Mouse (Mus musculus) frontal cortex, postnatal 25 days (tissue): Measurements from ENCODE around the gene Cacna2d3.

Experiments used
- DNase-seq, 2 experiments: peaks; one replicate each; pipeline ENCODE4 v3.0.0; 2022; ENCODE audit warnings: low spot score in 2 of 2

Cacna2d3 gene

DNA sequence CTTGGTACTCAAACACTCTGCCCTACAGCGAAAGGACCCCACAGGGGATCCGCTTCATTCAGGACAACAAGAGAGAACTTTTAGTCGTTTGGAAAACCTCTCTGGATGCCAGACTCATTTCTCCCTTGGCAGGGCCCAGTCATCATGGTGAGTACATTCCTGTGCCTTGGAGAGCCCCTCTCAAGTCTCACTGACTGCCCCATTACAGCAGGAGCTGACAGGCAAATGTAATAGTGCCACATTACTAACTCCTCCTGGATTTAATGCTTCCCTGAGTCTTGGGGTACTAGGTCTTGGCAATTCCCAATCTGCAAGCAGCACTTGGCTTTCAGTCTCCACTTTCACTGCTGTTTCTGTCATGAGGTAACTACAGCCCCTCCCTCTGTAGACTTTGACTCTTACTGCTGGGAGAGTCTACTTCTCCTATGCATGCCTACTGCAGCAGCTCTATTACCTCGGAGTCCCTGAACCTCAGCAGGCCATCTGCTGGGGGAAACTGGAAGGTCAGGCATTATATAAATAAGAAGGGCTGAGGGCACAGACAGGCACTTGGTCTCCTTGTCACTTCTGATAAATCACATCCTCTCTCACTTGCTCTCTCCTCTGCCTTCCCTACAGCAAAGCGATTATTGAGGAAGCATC, 454.3 kb downstream of the Cacna2d3 start:
- no peak for DNase-seq

GRCm38 (mm10) chr14:29260621-29261020, 461.0 kb downstream of the Cacna2d3 start:
- no peak for DNase-seq

GRCm38 (mm10) chr14:29243516-29243915, 478.1 kb downstream of the Cacna2d3 start:
- DNase-seq = no peak

DNA sequence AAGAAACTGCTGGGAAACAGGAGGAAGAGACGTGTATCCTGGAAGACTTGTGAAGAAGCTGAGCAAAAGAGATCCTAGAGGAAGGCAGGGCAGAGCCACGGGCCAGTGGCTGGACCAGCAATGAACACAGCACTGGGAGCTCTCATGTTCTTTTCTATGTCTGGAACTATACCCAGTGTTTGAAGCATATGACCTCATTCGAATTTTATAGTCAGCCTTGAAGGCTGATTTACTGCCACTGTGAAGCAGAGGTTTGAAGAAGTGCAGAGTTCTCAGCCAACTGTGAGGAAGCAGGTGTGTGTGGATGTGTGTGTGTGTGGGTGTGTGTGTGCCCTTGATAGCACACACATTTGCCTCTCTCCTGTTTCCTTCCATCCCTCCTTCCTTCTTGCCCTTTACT, 483.2 kb downstream of the Cacna2d3 start:
- DNase-seq = no peak

DNA sequence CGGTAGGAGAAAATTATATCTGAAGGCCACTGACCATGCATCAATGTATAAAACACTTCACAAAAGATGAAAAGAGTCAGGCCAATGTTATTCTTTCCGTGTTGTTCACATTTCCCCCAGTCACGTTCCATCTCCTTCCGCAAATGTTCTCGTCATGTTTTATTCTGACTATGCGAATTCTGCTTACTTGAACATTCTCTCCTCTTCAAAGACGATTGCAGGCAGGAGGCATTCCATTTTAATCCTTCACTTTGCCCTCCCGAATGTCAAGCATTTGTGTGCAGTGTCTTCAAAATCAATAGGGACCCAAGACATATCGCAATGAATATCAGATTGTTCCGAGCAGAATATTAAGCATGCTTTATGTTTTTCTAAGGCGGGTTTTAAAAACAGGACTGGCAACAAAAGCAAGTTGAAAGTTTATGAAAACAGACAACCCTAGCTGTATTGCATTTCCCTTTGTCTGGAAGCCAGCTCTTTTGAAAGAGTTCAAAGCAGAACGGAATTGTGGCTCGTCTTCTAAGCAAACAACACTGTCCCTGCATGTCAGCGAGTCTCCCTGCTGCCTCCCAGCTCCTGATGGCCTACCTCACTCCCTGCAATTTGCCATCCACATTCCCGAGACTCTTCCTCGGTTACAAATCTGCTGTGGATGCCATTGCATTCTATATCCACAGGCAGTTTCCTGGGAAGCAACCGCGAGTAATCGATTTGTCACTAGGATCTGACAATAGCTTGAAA, 492.5 kb downstream of the Cacna2d3 start:
- DNase-seq = no peak

DNA sequence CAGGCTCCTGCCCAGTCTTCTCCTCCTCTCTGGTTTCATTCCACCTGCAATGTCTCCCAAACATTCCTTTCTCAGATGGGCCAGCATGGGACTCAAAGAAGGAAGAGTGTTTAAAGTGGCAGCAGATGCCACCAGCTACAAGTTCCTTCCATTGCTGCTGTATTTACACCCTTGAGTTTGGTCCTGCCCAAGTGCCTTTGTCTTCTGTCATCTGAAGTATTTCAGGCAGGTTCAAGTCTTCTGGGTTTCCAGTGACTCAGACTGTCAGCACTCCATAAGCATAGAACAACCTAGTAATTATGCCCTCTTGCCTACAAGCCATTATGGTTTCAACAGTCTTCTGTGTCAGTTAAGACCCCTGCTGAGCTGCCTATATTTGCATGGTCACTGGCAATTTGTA, 493.2 kb downstream of the Cacna2d3 start:
- DNase-seq = no peak

DNA sequence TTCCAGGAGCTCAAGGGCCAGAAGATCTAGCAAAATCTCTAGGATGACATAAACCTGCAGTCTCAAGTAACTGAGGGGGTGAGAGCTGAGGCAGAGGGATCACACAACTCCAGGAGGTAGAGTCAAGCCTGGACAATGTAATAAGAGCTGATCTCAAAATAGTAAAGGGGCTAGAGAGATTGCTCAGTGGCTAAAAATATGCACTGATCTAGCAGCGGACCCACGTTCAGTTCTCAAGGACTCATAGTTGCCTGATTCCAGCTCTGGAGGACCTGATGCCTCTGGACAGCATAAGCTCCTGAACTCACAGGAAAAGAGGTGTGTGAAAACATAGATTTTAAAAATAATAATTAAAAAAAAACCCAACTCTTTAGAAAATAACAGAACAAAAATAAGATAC, 493.7 kb downstream of the Cacna2d3 start:
- DNase-seq = no peak

DNA sequence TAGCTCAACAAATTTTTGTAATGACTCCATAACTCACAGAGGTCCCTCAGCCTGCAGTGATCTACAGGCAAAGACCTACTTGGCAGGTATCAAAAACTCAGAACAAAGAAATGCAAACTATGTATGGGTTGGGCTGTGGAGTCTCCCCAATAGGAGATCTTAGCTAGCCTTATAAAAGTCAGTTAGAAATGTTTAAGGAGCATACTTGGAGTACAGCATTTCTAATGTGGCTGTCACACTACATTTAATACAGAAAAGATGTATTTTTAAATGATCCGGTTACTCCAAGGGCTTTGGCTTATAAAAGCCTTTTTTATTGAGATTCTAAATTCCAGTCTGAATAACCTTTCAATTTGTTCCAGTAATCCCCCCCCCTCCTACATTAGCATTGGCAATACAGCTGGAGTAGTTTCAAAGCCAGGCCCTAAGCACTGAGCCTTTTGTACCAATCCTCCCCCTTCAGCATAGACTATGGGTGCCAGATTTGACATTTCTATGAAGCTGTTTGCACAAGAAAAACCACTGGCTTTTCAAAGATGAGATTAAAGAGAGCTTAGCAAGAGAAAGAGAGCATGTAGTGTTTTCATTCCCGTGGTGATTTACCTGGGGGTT, 495.8 kb downstream of the Cacna2d3 start:
- DNase-seq = no peak

DNA sequence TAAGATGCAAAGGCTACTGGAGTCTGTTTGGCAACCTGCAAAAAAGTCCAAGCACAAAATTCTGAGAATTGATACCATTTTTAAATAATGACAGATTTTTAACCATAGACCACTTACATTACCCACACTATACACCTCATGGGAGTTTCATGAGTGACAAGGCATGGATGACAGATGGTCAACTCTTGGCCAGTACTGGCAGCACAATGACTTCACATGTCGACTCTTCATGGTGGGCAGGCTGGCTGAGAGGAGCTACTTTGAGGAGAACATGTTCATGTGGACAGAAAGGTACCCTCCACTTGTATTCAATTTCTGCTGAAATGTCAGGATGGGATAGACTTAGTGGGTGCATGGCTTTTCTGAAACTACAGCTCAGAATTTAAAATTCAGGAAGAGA, 498.7 kb downstream of the Cacna2d3 start:
- DNase-seq = no peak

DNA sequence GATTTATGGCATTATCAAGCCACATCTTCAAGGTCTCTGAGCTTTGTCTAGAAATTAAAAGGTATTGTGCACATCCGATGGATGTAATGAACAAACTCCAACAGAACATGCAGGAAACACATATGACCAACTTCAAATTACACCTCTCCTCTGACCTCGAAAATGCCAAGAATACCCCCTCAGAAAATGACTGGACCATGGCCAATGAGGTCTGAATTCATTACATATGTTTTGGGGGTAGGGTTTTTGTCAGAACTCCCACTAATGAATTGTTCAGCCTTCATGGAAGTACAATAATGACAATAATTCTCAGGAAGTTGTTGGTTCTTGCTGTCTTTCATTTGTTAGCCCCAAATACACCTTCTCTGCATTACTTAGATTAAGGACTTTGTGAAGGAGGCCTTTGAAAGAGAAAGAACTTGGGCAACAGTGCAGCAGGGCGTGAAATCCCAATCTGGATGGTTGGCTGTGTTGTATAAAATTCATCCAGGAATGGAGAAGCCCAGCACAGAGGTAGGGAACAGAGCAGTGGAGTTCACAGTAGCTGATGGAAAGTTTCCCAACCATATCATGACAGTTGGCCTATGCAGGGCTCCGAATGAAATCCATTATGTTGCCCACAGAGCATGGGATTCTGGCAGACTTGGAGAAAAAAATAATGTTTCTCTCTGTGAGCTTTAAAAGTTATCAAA, 499.3 kb downstream of the Cacna2d3 start:
- DNase-seq = no peak

DNA sequence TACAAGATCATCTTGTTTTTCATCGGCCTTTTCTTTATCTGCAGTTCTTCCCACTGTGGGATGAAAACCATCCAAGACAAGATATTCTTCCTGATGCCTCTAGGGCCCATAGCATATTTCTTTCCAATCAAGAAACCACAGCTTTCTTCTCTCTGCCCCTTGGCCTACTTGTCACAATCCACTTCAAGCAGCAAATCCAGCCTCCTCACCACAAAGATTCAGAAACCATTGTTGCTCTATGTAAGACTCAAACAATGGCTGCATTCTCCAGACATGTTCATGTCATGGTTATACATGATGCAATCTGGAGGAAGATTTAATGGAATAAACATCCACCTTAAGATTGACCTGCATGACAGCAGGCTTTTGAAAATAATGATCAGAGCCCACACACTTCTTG, 505.6 kb downstream of the Cacna2d3 start:
- DNase-seq = no peak

- DNase-seq = no peak
Measured at GRCm38 (mm10) chr14:29204967-29205268, 516.7 kb downstream of the Cacna2d3 start.

- DNase-seq = no peak
Measured at GRCm38 (mm10) chr14:29204236-29204966, 517.3 kb downstream of the Cacna2d3 start.

DNA sequence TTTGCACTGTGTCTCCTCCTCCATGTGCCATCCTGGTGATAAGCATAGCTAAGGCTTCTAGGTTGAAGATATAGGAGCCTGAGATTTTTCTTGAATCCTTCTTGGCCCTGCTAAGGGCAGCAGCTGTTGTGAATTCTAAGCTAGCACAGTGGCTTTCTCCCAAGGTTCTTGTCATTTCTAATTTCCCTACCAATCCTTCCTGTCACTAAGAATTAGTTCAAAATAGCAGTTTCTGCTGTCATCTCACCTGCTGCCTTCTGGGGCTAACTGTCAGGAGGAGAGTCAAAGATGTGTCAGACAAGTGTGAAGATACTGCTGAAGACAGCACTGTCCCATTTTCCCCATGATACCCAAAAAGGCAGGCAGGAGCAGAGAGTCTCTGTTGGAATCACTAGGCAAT, 525.5 kb downstream of the Cacna2d3 start:
- no peak for DNase-seq

DNA sequence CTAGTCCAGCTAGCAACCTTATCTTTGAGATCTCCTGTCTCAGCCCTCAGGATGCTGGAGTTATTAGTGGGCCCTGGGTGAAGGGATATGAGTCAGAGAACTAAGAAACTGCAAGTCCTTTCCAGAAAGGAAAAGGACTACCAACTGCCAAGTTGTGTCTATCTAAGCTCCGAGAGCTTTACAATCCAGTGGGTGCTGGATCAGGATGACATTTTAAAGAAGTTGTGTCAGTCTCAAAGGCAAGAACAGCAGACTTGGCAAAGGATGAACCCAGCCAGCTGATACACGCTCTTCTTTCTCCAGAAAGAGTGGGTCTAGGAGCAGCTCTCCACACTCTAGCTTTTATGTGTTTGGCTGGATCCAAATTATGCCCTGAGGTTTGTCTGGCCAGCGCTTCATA, 530.2 kb downstream of the Cacna2d3 start:
- no peak for DNase-seq

- no peak for DNase-seq
Measured at GRCm38 (mm10) chr14:29183730-29184129, 537.9 kb downstream of the Cacna2d3 start.

DNA sequence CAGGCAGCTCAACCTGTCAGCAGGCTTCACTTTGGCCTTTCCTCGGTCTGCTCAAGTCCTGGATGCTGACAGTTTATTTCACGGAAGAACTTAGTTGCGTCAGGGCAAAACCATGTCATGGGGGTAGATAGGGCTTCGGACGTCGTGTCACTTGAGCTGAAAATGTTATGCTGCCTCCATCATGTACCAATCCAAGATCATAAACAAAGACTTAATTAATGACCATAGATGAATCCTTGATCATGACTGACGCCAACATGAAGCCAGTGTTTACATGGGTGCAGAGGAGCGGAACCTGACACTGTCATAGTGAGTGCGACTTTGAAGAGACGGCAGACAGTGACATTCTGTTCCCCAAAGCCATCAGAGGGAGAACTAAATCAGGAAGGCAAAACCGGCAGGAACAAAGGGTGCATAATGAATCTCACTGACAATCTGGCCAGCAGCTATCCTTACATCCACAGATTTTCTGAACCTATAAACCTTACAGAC, 542.2 kb downstream of the Cacna2d3 start:
- no peak for DNase-seq

DNA sequence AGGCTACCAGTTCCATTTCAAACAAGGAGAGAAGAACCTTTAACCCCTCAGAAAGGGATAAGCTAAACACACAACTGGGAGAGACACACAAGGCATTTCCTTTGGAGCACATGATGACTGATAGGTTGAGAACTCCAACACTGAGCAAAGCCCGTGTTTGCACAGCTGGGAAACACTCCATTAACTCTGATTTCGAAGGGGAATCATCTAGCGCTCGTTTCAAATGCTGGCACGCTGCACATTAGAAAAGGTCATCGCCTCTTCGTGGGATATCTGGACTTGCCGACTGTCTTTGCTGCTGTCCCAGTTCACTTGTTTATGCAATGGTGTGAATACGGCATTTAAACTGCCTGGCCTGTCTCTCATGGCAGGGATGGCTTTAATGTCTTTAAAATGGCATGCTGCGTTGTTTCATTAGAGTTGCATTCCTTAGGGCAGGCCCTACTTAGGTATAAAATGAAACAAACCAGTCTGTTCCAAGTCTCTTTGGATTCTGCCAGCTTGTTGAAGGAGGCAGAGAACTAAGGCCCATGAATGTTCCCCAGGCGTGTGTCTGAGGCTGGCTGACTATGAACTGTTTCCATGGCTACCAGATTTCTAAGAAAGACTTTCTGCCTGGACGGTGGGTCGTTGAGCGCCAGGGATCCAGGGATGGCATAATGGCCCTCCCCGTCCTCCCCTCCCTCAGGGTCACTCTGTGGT, 542.8 kb downstream of the Cacna2d3 start:
- DNase-seq = no peak

- no peak for DNase-seq
Measured at GRCm38 (mm10) chr14:29174762-29175161, 546.9 kb downstream of the Cacna2d3 start.

GRCm38 (mm10) chr14:29172207-29172606, 549.5 kb downstream of the Cacna2d3 start:
- DNase-seq = no peak

GRCm38 (mm10) chr14:29164653-29165030, 557.0 kb downstream of the Cacna2d3 start:
- DNase-seq = no peak
